Mouse (Mus musculus): ENCODE measurements around the gene Kpnb1.
A peak's percentile ranks its signal among the peaks of the same experiment; 100 is the strongest.

Gene Kpnb1

GRCm38 (mm10) chr11:97139256-97139655 is 48.4 kb downstream of the Kpnb1 start:
- DNase-seq = no peak

- no peak for DNase-seq
Observed at GRCm38 (mm10) chr11:97138554-97139226, 49.0 kb downstream of the Kpnb1 start.

- no peak for DNase-seq
Observed at GRCm38 (mm10) chr11:97133270-97133669, 54.4 kb downstream of the Kpnb1 start.

- DNase-seq = no peak
Observed at GRCm38 (mm10) chr11:97132185-97132584, 55.5 kb downstream of the Kpnb1 start.

GRCm38 (mm10) chr11:97131683-97132082 is 56.0 kb downstream of the Kpnb1 start:
- no peak for DNase-seq

GRCm38 (mm10) chr11:97130318-97130717 is 57.4 kb downstream of the Kpnb1 start:
- no peak for DNase-seq

- no peak for DNase-seq
Observed at GRCm38 (mm10) chr11:97128956-97129355, 58.7 kb downstream of the Kpnb1 start.

- no peak for DNase-seq
Observed at GRCm38 (mm10) chr11:97127470-97128223, 60.0 kb downstream of the Kpnb1 start.

GRCm38 (mm10) chr11:97126645-97127468 is 60.8 kb downstream of the Kpnb1 start:
- DNase-seq = peak; percentile 57

- DNase-seq = no peak
Observed at GRCm38 (mm10) chr11:97124266-97125036, 63.2 kb downstream of the Kpnb1 start.

- DNase-seq = no peak
Observed at GRCm38 (mm10) chr11:97123282-97123890, 64.3 kb downstream of the Kpnb1 start.

- no peak for DNase-seq
Observed at GRCm38 (mm10) chr11:97120641-97121040, 67.0 kb downstream of the Kpnb1 start.

- no peak for DNase-seq
Observed at GRCm38 (mm10) chr11:97120221-97120620, 67.5 kb downstream of the Kpnb1 start.

GRCm38 (mm10) chr11:97115797-97116196 is 71.9 kb downstream of the Kpnb1 start:
- DNase-seq = no peak

- DNase-seq = no peak
Observed at GRCm38 (mm10) chr11:97114671-97115601, 72.7 kb downstream of the Kpnb1 start, which contains the start of gene Tbx21. Tbx21 (minus strand) TSS chr11:97115331.

- DNase-seq = no peak
Observed at GRCm38 (mm10) chr11:97112519-97113125, 75.1 kb downstream of the Kpnb1 start.
